Comparison of ENCODE assay signal across 13 mouse cellular contexts in the genomic region with DNA sequence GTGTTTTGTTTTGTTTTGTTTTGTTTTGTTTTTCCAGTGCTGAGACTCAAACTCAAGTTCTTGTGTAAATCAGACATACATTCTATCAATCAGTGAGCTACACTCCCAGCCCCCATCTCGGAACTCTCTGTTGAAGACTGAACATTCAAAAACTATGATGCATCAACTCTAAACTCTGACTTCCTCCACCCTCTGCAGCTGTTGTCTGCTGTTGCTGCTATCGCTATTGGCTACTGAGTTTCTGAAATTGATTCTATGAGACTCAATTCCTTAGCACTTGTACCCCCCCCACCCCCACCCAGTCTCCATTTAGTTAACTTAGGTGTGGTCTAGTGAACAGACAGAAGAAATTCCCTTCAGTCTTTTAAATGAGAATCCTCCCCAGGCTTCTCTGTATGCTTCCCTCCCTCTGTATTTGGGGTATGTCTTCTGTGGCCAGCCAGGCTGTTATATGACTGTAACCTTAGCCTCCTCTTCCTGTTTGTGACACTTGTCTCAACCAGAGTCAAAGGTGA.
"Had no signal": no experiment of that assay in that cellular context is flagged by ENCODE, and none has a peak within 500 bp of the region (broad histone marks: within the 10 kb centered on the region; RNA-seq: fewer than 3 reads in every experiment).

No protein-coding gene starts in this region.

- H3K27me3 ChIP-seq: kidney, embryonic 15.5 days; limb, embryonic 12.5 days; liver, embryonic 13.5 days; neural tube, embryonic 13.5 days had no signal

- DNase-seq: kidney, postnatal 14 days; liver; liver, embryonic 13.5 days; liver, postnatal 0 days; midbrain, embryonic 14.5 days; retina, postnatal 1 day; right cerebral cortex, postnatal 4 days; spleen, adult 18-20 months; thymus, adult 18-20 months; thymus, postnatal 36 days had no signal

- H3K4me3 ChIP-seq: kidney, embryonic 15.5 days; limb, embryonic 12.5 days; liver, embryonic 13.5 days; neural tube, embryonic 13.5 days had no signal

- ATAC-seq: liver, postnatal 0 days had no signal

- H3K4me2 ChIP-seq: kidney, embryonic 15.5 days; limb, embryonic 12.5 days; liver, embryonic 13.5 days; neural tube, embryonic 13.5 days had no signal

- H3K9me3 ChIP-seq: kidney, embryonic 15.5 days; limb, embryonic 12.5 days; liver, embryonic 13.5 days; neural tube, embryonic 13.5 days had no signal

- H3K9ac ChIP-seq: kidney, embryonic 15.5 days; limb, embryonic 12.5 days; liver, embryonic 13.5 days; liver, postnatal 0 days; neural tube, embryonic 13.5 days had no signal

- H3K36me3 ChIP-seq: kidney, embryonic 15.5 days; limb, embryonic 12.5 days; liver, embryonic 13.5 days; neural tube, embryonic 13.5 days had no signal

- H3K27ac ChIP-seq: kidney, embryonic 15.5 days; limb, embryonic 12.5 days; liver, embryonic 13.5 days; neural tube, embryonic 13.5 days had no signal
